Mouse (Mus musculus): ENCODE measurements around the gene Zkscan6. TPM values are rescaled to one million over a fixed set of nuclear protein-coding genes. Genes with fewer than 3 reads are reported as not detected.

Gene Zkscan6
- polyA plus RNA-seq, 1 experiment from 2014 or later = 5.2 TPM

GRCm38 (mm10) chr11:65824556-65824955 is 17.6 kb downstream of the Zkscan6 start:
- no peak overlapping the region for H3K4me3 ChIP-seq (ENCODE audit: low read depth, low read length)
- peaks cover 3% of the 10 kb centered on the region; the same call in 1 of the 2 replicates for H3K36me3 ChIP-seq (ENCODE audit: control insufficient read depth, insufficient read depth)
- WGBS (ENCODE audit: insufficient replicate concordance) = 85% methylated on average over 3 of the region's 3 CpGs
- H3K9me3 ChIP-seq (replicated peaks; ENCODE audit: control insufficient read depth, low read length) = no peaks in the 10 kb centered on the region
- no peak overlapping the region for H3K4me2 ChIP-seq (ENCODE audit: low read depth, low read length)
- H3K27me3 ChIP-seq (ENCODE audit: control insufficient read depth, insufficient read depth, low read depth, low read length) = no peaks in the 10 kb centered on the region
- H3K4me1 ChIP-seq (ENCODE audit: control insufficient read depth, low read depth, low read length) = no peaks in the 10 kb centered on the region
- H3K9ac ChIP-seq (ENCODE audit: low read depth, low read length) = no peak overlapping the region
- ATAC-seq (ENCODE audit: low read depth) = no peak
- no peak overlapping the region for H3K27ac ChIP-seq (ENCODE audit: low read length)

GRCm38 (mm10) chr11:65838999-65839398 is 32.0 kb downstream of the Zkscan6 start:
- Histone ChIP-seq H3K9me3 (replicated peaks; ENCODE audit: control insufficient read depth, low read length) (no peaks in the 10 kb centered on the region), H3K4me2 (ENCODE audit: low read depth, low read length) (no peak overlapping the region), H3K36me3 (ENCODE audit: control insufficient read depth, insufficient read depth) (no peaks in the 10 kb centered on the region), H3K4me1 (ENCODE audit: control insufficient read depth, low read depth, low read length) (no peaks in the 10 kb centered on the region), H3K27me3 (ENCODE audit: control insufficient read depth, insufficient read depth, low read depth, low read length) (no peaks in the 10 kb centered on the region), H3K9ac (ENCODE audit: low read depth, low read length) (no peak overlapping the region), H3K27ac (ENCODE audit: low read length) (no peak overlapping the region), H3K4me3 (ENCODE audit: low read depth, low read length) (no peak overlapping the region)
- WGBS (ENCODE audit: insufficient replicate concordance) = 65% methylated on average over 8 of the region's 8 CpGs
- ATAC-seq (ENCODE audit: low read depth) = no peak

- H3K4me2 ChIP-seq (ENCODE audit: low read depth, low read length) = no peak overlapping the region
- H3K9ac ChIP-seq (ENCODE audit: low read depth, low read length) = no peak overlapping the region
- H3K9me3 ChIP-seq (replicated peaks; ENCODE audit: control insufficient read depth, low read length) = no peaks in the 10 kb centered on the region
- no peak overlapping the region for H3K4me3 ChIP-seq (ENCODE audit: low read depth, low read length)
- H3K27me3 ChIP-seq (ENCODE audit: control insufficient read depth, insufficient read depth, low read depth, low read length) = no peaks in the 10 kb centered on the region
- no peaks in the 10 kb centered on the region for H3K4me1 ChIP-seq (ENCODE audit: control insufficient read depth, low read depth, low read length)
- WGBS (ENCODE audit: insufficient replicate concordance) = 49% methylated on average over 5 of the region's 5 CpGs
- ATAC-seq (ENCODE audit: low read depth) = no peak
- H3K36me3 ChIP-seq (ENCODE audit: control insufficient read depth, insufficient read depth) = no peaks in the 10 kb centered on the region
- no peak overlapping the region for H3K27ac ChIP-seq (ENCODE audit: low read length)
Measured at GRCm38 (mm10) chr11:65846446-65846845, 39.5 kb downstream of the Zkscan6 start.

GRCm38 (mm10) chr11:65852066-65852465 is 45.1 kb downstream of the Zkscan6 start:
- no peak overlapping the region for H3K4me3 ChIP-seq (ENCODE audit: low read depth, low read length)
- H3K9me3 ChIP-seq (replicated peaks; ENCODE audit: control insufficient read depth, low read length) = no peaks in the 10 kb centered on the region
- no peak overlapping the region for H3K9ac ChIP-seq (ENCODE audit: low read depth, low read length)
- 12% methylated on average over 1 of the region's 1 CpGs for WGBS (ENCODE audit: insufficient replicate concordance)
- no peaks in the 10 kb centered on the region for H3K27me3 ChIP-seq (ENCODE audit: control insufficient read depth, insufficient read depth, low read depth, low read length)
- no peaks in the 10 kb centered on the region for H3K36me3 ChIP-seq (ENCODE audit: control insufficient read depth, insufficient read depth)
- no peaks in the 10 kb centered on the region for H3K4me1 ChIP-seq (ENCODE audit: control insufficient read depth, low read depth, low read length)
- ATAC-seq (ENCODE audit: low read depth) = no peak
- H3K4me2 ChIP-seq (ENCODE audit: low read depth, low read length) = no peak overlapping the region
- no peak overlapping the region for H3K27ac ChIP-seq (ENCODE audit: low read length)

GRCm38 (mm10) chr11:65861476-65861875 is 54.5 kb downstream of the Zkscan6 start:
- no peaks in the 10 kb centered on the region for H3K27me3 ChIP-seq (ENCODE audit: control insufficient read depth, insufficient read depth, low read depth, low read length)
- H3K27ac ChIP-seq (ENCODE audit: low read length) = no peak overlapping the region
- no peak overlapping the region for H3K4me3 ChIP-seq (ENCODE audit: low read depth, low read length)
- no peaks in the 10 kb centered on the region for H3K36me3 ChIP-seq (ENCODE audit: control insufficient read depth, insufficient read depth)
- 50% methylated on average over 4 of the region's 4 CpGs for WGBS (ENCODE audit: insufficient replicate concordance)
- no peak for ATAC-seq (ENCODE audit: low read depth)
- H3K4me2 ChIP-seq (ENCODE audit: low read depth, low read length) = no peak overlapping the region
- no peaks in the 10 kb centered on the region for H3K4me1 ChIP-seq (ENCODE audit: control insufficient read depth, low read depth, low read length)
- no peaks in the 10 kb centered on the region for H3K9me3 ChIP-seq (replicated peaks; ENCODE audit: control insufficient read depth, low read length)
- H3K9ac ChIP-seq (ENCODE audit: low read depth, low read length) = no peak overlapping the region

- no peak overlapping the region for H3K4me3 ChIP-seq (ENCODE audit: low read depth, low read length)
- ATAC-seq (ENCODE audit: low read depth) = no peak
- H3K36me3 ChIP-seq (ENCODE audit: control insufficient read depth, insufficient read depth) = no peaks in the 10 kb centered on the region
- no peak overlapping the region for H3K27ac ChIP-seq (ENCODE audit: low read length)
- H3K9me3 ChIP-seq (replicated peaks; ENCODE audit: control insufficient read depth, low read length) = no peaks in the 10 kb centered on the region
- 56% methylated on average over 1 of the region's 1 CpGs for WGBS (ENCODE audit: insufficient replicate concordance)
- no peaks in the 10 kb centered on the region for H3K4me1 ChIP-seq (ENCODE audit: control insufficient read depth, low read depth, low read length)
- H3K4me2 ChIP-seq (ENCODE audit: low read depth, low read length) = no peak overlapping the region
- H3K9ac ChIP-seq (ENCODE audit: low read depth, low read length) = no peak overlapping the region
- no peaks in the 10 kb centered on the region for H3K27me3 ChIP-seq (ENCODE audit: control insufficient read depth, insufficient read depth, low read depth, low read length)
Measured at GRCm38 (mm10) chr11:65877146-65877775, 70.3 kb downstream of the Zkscan6 start.

Other genes with a start within 250 kb of the Zkscan6 start
- 30.1 and 31.4 TPM in 2 replicates for gene Map2k4, start 18.9 kb upstream of the Zkscan6 start, polyA plus RNA-seq (2015; fragmentation: Nextera tagmentation; extraction: Ambion mirVana)